Mouse (Mus musculus) 3134 (cell line): ENCODE results near the gene Bloc1s5.

Source experiments
- DNase-seq: peaks from one replicate; pipeline ENCODE4 v3.0.0-alpha.2; 2011; ENCODE audit warnings: low spot score; ENCODE audit not compliant: insufficient read length; ENCODE audit errors: extremely low read depth

Bloc1s5 gene

GRCm38 (mm10) chr13:38574668-38575067 lies 60.2 kb downstream of the Bloc1s5 start:
- no peak for DNase-seq

GRCm38 (mm10) chr13:38573281-38573680 lies 61.6 kb downstream of the Bloc1s5 start:
- no peak for DNase-seq

- DNase-seq = no peak
These were observed 69.7 kb downstream of the Bloc1s5 start for GRCm38 (mm10) chr13:38565245-38565644.

DNA sequence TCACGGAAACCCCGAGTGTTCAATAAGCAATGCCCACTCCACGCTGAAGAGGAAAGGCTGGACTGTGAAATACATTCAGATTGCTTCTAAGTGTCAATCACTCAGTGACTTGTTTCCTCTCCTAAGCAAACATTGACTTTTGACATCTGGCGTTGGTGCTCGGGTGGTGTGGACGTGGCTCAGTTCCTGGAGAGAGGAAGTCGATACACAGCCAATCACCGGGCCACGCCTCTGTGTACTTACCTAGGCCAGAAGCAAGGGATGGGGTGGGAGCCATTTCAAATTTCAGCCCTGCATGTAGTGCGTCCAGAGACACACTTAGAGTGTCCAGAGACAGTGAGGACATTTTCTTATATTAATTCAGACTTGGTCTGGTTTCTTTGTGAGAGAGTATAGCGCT lies 80.3 kb downstream of the Bloc1s5 start:
- DNase-seq = no peak

- no peak for DNase-seq
These were observed 80.7 kb downstream of the Bloc1s5 start for GRCm38 (mm10) chr13:38554210-38554609.

DNA sequence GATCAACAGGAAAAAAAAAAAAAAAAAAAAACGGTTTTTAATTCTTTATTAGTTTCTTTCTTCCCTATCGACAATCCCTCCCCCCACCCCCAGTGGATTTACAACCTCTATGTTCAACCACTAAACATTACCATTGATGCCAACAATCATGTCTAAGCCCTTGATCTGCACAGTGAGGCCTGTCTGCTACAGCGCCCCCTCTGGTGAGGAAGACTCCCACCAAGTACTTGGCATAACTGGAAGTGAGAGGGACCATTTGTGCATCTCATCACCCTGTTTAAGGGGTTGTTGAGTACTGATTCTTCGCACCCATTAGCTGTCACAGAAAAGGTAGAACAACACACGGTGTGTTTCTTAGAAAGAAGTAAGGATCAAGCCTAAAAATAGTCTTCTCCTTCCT lies 86.2 kb downstream of the Bloc1s5 start:
- no peak for DNase-seq

- no peak for DNase-seq
These were observed 87.2 kb downstream of the Bloc1s5 start for GRCm38 (mm10) chr13:38547717-38548116.

DNA sequence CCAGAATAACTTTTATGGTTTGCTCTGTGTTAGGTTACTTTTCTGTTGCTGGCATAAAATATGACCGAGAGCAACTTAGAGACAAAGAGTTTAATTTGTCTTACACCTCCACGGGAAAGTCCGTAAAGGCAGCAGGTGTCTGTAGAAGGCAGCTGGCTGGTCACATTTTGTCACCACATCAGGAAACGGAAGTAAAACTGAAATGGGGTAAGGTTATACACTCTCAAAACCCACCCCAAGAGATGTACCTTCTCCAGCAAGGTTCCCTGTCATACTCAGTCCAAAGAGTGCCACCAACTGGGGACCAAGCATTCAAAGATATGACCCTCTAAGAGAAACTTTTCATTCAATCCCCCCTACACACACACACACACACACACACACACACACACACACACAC lies 88.2 kb downstream of the Bloc1s5 start:
- DNase-seq = no peak

- no peak for DNase-seq
These were observed 89.4 kb downstream of the Bloc1s5 start for GRCm38 (mm10) chr13:38545460-38545859.

GRCm38 (mm10) chr13:38544769-38545445 lies 90.0 kb downstream of the Bloc1s5 start:
- no peak for DNase-seq

- DNase-seq = no peak
These were observed 91.3 kb downstream of the Bloc1s5 start for GRCm38 (mm10) chr13:38543455-38544125.
